Mouse (Mus musculus): ENCODE measurements at regions not wholly inside any gene's neighbourhood (a gene's known extent, or its start where the extent isn't known, plus 50 kb on each side); places are given as distances from the start of the nearest gene placed in this dataset.

DNA sequence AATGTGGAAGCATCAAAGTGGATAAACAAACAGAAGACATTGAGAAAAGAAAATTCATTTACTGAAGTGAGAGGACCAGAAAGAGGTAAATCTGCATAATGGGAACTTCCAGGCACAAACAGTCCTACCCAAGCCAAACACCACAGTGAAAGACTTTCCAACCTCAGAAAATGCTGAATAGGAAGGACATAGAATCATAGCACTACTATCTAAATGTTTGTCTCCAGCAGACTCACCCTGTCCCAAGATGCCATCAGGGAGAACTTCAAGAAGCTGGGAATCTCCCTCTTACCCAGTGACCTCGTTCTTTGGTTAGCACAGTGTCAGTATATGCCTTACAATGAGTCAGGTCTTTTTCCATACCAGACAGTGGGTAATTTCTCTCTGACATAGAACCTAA lies 783.4 kb downstream of the Stpg2 start:
- H3K27ac ChIP-seq (replicated peaks): no peak overlapping the region
- DNase-seq (ENCODE audit: low spot score) (no peak), ATAC-seq (ENCODE audit: low FRiP score, low TSS enrichment) (no peak)
- no peak overlapping the region for H3K4me3 ChIP-seq (ENCODE audit: low read depth, low read length)
- no peak for TF ChIP-seq EP300 (optimal IDR thresholded peaks at IDR 0.05)
- no peak for TF ChIP-seq CTCF (IDR thresholded peaks at IDR 0.05; ENCODE audit: low read depth)
- H3K4me2 ChIP-seq (replicated peaks; ENCODE audit: low read depth): no peak overlapping the region
- H3K27me3 ChIP-seq (ENCODE audit: control insufficient read depth, insufficient read depth, low read length): no peaks in the 10 kb centered on the region
- H3K4me1 ChIP-seq (replicated peaks; ENCODE audit: control insufficient read depth, insufficient read depth): no peaks in the 10 kb centered on the region
- H3K9ac ChIP-seq (ENCODE audit: low read length): no peak overlapping the region
- no peaks in the 10 kb centered on the region for H3K36me3 ChIP-seq (ENCODE audit: control insufficient read depth, insufficient read depth, low read length)
- H3K9me3 ChIP-seq (ENCODE audit: control insufficient read depth, low read length): no peaks in the 10 kb centered on the region
- WGBS: 75% methylated on average over 1 of the region's 1 CpGs

DNA sequence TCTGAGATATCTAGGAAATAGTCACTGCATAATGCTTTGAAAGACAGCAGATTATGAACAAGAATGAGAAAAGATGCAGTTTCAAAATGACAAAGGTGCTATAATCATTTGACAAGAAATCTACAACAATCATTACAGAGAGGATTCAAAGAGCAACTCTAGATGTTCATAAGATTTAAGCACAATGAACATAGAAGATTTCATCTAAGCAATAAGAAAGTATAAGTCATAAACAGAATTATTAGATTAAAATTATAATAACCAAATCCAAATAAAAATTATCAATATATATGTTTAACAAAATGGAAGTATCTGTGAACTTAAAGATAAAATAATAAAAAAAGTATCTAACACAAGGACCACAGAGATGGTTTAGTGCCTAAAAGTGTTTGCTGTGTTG lies 783.9 kb downstream of the Stpg2 start:
- ATAC-seq (ENCODE audit: low FRiP score, low TSS enrichment): no peak

DNA sequence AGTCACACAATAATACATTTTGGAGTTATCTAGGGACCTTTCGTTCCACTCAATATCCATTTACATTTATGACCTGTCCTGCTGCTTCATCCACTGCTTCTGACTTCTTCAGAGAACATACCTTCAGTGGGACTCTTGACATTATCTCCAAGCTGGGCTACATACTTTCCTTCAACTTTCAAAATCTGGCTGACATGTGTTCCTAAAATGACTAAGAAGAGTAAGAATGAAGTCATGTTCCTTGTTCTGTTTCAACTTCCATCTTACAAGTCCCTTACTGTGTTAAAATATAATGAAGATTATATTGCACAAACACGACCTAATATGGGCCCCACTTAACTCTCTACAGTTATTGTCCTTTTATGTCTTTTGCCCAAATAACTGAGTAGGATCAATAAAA lies 807.0 kb downstream of the Stpg2 start:
- H3K9me3 ChIP-seq (ENCODE audit: control insufficient read depth, low read length): no peaks in the 10 kb centered on the region
- WGBS: 75% methylated on average over 2 of the region's 2 CpGs
- H3K27me3 ChIP-seq (ENCODE audit: control insufficient read depth, insufficient read depth, low read length): no peaks in the 10 kb centered on the region
- no peak overlapping the region for H3K27ac ChIP-seq (replicated peaks)
- no peak overlapping the region for H3K4me2 ChIP-seq (replicated peaks; ENCODE audit: low read depth)
- H3K9ac ChIP-seq (ENCODE audit: low read length): no peak overlapping the region
- DNase-seq (ENCODE audit: low spot score) (no peak), ATAC-seq (ENCODE audit: low FRiP score, low TSS enrichment) (no peak)
- TF ChIP-seq CTCF (IDR thresholded peaks at IDR 0.05; ENCODE audit: low read depth): no peak
- no peak for TF ChIP-seq EP300 (optimal IDR thresholded peaks at IDR 0.05)
- H3K36me3 ChIP-seq (ENCODE audit: control insufficient read depth, insufficient read depth, low read length): no peaks in the 10 kb centered on the region
- H3K4me3 ChIP-seq (ENCODE audit: low read depth, low read length): no peak overlapping the region
- H3K4me1 ChIP-seq (replicated peaks; ENCODE audit: control insufficient read depth, insufficient read depth): no peaks in the 10 kb centered on the region

More for the DNA sequence above, 783.9 kb downstream of the Stpg2 start:
- Histone ChIP-seq H3K4me3 (ENCODE audit: low read depth, low read length) (no peak overlapping the region), H3K4me1 (replicated peaks; ENCODE audit: control insufficient read depth, insufficient read depth) (no peaks in the 10 kb centered on the region), H3K9ac (ENCODE audit: low read length) (no peak overlapping the region), H3K4me2 (replicated peaks; ENCODE audit: low read depth) (no peak overlapping the region), H3K27ac (replicated peaks) (no peak overlapping the region), H3K36me3 (ENCODE audit: control insufficient read depth, insufficient read depth, low read length) (no peaks in the 10 kb centered on the region), H3K9me3 (ENCODE audit: control insufficient read depth, low read length) (no peaks in the 10 kb centered on the region), H3K27me3 (ENCODE audit: control insufficient read depth, insufficient read depth, low read length) (no peaks in the 10 kb centered on the region)
- TF ChIP-seq EP300 (optimal IDR thresholded peaks at IDR 0.05): no peak
- no peak for TF ChIP-seq CTCF (IDR thresholded peaks at IDR 0.05; ENCODE audit: low read depth)
- DNase-seq (ENCODE audit: low spot score): no peak

DNA sequence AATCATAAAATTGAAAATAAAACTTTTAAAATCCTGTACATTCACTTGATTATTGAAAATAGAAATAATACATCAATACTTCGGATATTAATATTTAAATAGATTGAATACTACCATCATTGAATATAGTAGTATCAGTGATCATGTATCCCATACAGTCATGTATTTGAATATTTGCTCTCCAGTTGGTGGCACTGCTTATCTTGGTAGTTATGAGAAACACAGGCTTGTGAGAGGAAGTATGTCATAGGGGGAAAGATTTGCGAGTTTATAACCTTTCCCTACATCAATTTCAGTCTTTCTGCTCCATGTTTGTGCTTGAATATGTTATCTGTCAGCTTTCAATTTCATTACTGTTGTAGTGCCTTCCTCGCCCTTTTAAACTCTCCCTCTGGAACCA lies 828.6 kb downstream of the Stpg2 start:
- 72% methylated on average over 3 of the region's 3 CpGs for WGBS
- Histone ChIP-seq H3K4me2 (replicated peaks; ENCODE audit: low read depth) (no peak overlapping the region), H3K36me3 (ENCODE audit: control insufficient read depth, insufficient read depth, low read length) (no peaks in the 10 kb centered on the region), H3K27me3 (ENCODE audit: control insufficient read depth, insufficient read depth, low read length) (no peaks in the 10 kb centered on the region), H3K4me1 (replicated peaks; ENCODE audit: control insufficient read depth, insufficient read depth) (no peaks in the 10 kb centered on the region), H3K9me3 (ENCODE audit: control insufficient read depth, low read length) (no peaks in the 10 kb centered on the region), H3K27ac (replicated peaks) (no peak overlapping the region), H3K9ac (ENCODE audit: low read length) (no peak overlapping the region), H3K4me3 (ENCODE audit: low read depth, low read length) (no peak overlapping the region)
- ATAC-seq (ENCODE audit: low FRiP score, low TSS enrichment): no peak
- no peak for DNase-seq (ENCODE audit: low spot score)
- TF ChIP-seq EP300 (optimal IDR thresholded peaks at IDR 0.05) (no peak), CTCF (IDR thresholded peaks at IDR 0.05; ENCODE audit: low read depth) (no peak)

DNA sequence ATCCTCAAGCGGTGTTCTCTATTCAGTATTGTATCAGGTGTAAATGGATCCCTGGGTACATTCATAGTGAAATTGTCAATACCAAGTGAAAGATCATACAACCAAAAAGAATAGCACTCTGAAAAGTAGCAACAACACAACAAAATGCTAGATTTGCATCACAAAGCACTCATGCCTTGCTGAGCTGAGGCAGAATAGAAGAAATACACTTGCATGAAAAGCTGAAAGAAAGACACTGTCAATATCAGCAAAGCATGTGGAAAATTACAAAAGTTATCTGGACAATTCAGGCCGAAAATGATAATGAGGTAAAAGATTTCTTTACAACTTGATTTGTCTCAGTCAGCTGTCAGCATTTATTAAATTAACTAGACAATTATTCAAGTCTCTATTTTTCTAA lies 829.6 kb downstream of the Stpg2 start:
- Histone ChIP-seq H3K4me2 (replicated peaks; ENCODE audit: low read depth) (no peak overlapping the region), H3K27me3 (ENCODE audit: control insufficient read depth, insufficient read depth, low read length) (no peaks in the 10 kb centered on the region), H3K27ac (replicated peaks) (no peak overlapping the region), H3K4me1 (replicated peaks; ENCODE audit: control insufficient read depth, insufficient read depth) (no peaks in the 10 kb centered on the region), H3K9ac (ENCODE audit: low read length) (no peak overlapping the region), H3K4me3 (ENCODE audit: low read depth, low read length) (no peak overlapping the region), H3K9me3 (ENCODE audit: control insufficient read depth, low read length) (no peaks in the 10 kb centered on the region), H3K36me3 (ENCODE audit: control insufficient read depth, insufficient read depth, low read length) (no peaks in the 10 kb centered on the region)
- no peak for TF ChIP-seq EP300 (optimal IDR thresholded peaks at IDR 0.05)
- TF ChIP-seq CTCF (IDR thresholded peaks at IDR 0.05; ENCODE audit: low read depth): no peak
- WGBS: 90% methylated on average over 2 of the region's 2 CpGs
- DNase-seq (ENCODE audit: low spot score): no peak
- ATAC-seq (ENCODE audit: low FRiP score, low TSS enrichment): no peak

DNA sequence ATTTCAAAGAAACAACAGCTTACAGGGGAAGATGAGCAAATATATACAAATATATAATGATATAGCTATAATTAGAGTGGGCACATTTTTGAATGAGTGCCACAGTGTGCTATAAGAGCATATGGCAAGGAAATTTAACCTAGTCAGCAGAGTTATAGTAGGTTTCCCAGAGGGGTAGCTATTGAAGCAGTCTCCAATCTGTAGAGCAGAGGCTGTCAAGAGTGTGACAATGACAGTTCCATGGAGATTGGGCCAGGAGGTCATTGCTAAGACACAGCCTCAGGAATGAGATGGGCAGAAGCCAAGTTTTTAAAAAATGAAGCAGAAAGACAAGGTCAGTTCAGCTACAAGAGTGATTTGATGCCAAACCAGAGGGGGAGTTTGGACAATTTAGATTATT lies 839.4 kb downstream of the Stpg2 start:
- TF ChIP-seq EP300 (optimal IDR thresholded peaks at IDR 0.05) (no peak), CTCF (IDR thresholded peaks at IDR 0.05; ENCODE audit: low read depth) (no peak)
- Histone ChIP-seq H3K36me3 (ENCODE audit: control insufficient read depth, insufficient read depth, low read length) (no peaks in the 10 kb centered on the region), H3K27me3 (ENCODE audit: control insufficient read depth, insufficient read depth, low read length) (no peaks in the 10 kb centered on the region), H3K9me3 (ENCODE audit: control insufficient read depth, low read length) (no peaks in the 10 kb centered on the region), H3K4me1 (replicated peaks; ENCODE audit: control insufficient read depth, insufficient read depth) (no peaks in the 10 kb centered on the region), H3K4me2 (replicated peaks; ENCODE audit: low read depth) (no peak overlapping the region), H3K9ac (ENCODE audit: low read length) (no peak overlapping the region), H3K27ac (replicated peaks) (no peak overlapping the region), H3K4me3 (ENCODE audit: low read depth, low read length) (no peak overlapping the region)
- ATAC-seq (ENCODE audit: low FRiP score, low TSS enrichment) (no peak), DNase-seq (ENCODE audit: low spot score) (no peak)
